Mouse (Mus musculus) intestine, postnatal 0 days (tissue): Measurements from ENCODE around the gene Adamts2. TPM values are rescaled to one million over a fixed set of nuclear protein-coding genes. Genes with fewer than 3 reads are reported as not detected.

Source experiments
- ATAC-seq: fragments of 200-750 bp; cut with Nextera tagmentation; 2 replicates; pipeline ENCODE4 v1.8.0; 2017; ENCODE audit warnings: mild to moderate bottlenecking, moderate TSS enrichment, moderate library complexity
- H3K27ac ChIP-seq: fragments of 300-500 bp; sonication (generic); 2 replicates; pipeline ENCODE4 v1.5.1; 2014; ENCODE audit warnings: mild to moderate bottlenecking, low read depth, low read length, moderate library complexity
- H3K27me3 ChIP-seq: fragments of 300-500 bp; sonication (generic); replicated peaks from 2 replicates; pipeline ENCODE4 v1.6.1; 2014; ENCODE audit warnings: low read length, mixed read lengths; ENCODE audit not compliant: control insufficient read depth, insufficient read depth
- H3K36me3 ChIP-seq: fragments of 300-500 bp; sonication (generic); 2 replicates; pipeline ENCODE4 v1.6.1; 2014; ENCODE audit warnings: mild to moderate bottlenecking, moderate library complexity; ENCODE audit not compliant: control insufficient read depth, insufficient read depth
- H3K4me1 ChIP-seq: fragments of 300-500 bp; sonication (generic); replicated peaks from 2 replicates; pipeline ENCODE4 v1.6.1; 2014; ENCODE audit warnings: antibody characterized with exemption, low read length, mixed read lengths; ENCODE audit not compliant: control insufficient read depth, insufficient read depth
- H3K4me2 ChIP-seq: fragments of 300-500 bp; sonication (generic); replicated peaks from 2 replicates; pipeline ENCODE4 v1.6.1; 2014; ENCODE audit warnings: low read depth, mild to moderate bottlenecking, moderate library complexity
- H3K4me3 ChIP-seq: fragments of 300-500 bp; sonication (generic); 2 replicates; pipeline ENCODE4 v1.5.1; 2014; ENCODE audit warnings: low read depth, low read length
- H3K9ac ChIP-seq: fragments of 300-500 bp; sonication (generic); 2 replicates; pipeline ENCODE4 v1.6.1; 2014; ENCODE audit warnings: mild to moderate bottlenecking, low read depth, low read length
- H3K9me3 ChIP-seq: fragments of 300-500 bp; sonication (generic); 2 replicates; pipeline ENCODE4 v1.6.1; 2016; ENCODE audit warnings: mixed run types; ENCODE audit not compliant: control insufficient read depth
- CTCF ChIP-seq: sonication (generic); IDR thresholded peaks from 2 replicates; pipeline ENCODE4 v1.5.1; 2016; ENCODE audit warnings: low read depth, mild to moderate bottlenecking, control low read depth, antibody characterized with exemption, moderate library complexity
- WGBS: fragments of 180-500 bp; shearing (Covaris S2); extraction: QIAGEN DNeasy Blood & Tissue Kit; methylation state at CpG from one replicate; pipeline ENCODE4 v1.1.7; 2014; 5-methylcytosine and 5-hydroxymethylcytosine counted together
- polyA plus RNA-seq: library from polyadenylated mRNA; unstranded; fragments of >200 nt; fragmentation: Nextera tagmentation; extraction: Ambion mirVana; gene quantifications from 2 replicates; pipeline ENCODE4 v1.2.1, GENCODE M21; 2015

Gene Adamts2
- polyA plus RNA-seq, 1 experiment from 2014 or later: 4.6 TPM

DNA sequence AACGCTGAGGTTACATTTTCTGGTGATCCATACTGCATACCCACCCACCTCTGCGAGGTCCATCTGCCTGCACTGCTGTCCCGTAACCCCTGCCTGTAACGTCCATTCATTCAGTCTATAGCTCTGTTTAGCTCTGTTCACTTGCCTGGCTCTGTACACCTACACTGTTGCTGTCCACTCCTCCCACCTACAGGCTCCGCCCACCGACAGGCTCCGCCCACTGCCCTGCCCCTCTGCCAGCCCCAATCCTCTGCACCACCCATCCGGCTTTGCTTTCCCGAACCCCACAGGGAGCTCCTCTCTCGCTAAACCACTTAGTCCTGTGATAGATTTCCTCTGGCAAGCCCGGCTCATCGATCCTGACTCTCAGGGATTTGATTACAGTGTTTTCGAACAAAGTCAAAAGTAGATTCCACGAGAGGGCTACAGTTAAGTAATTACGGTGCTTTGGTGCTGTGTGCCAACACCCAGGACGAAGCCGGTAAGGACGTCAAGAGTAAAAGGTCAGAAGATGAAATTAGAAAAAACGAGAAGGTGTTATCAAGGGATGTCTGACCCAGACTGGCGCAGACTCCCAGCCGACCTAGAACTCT lies 111.8 kb downstream of the Adamts2 start:
- no peaks in the 10 kb centered on the region for H3K36me3 ChIP-seq
- no peak for TF ChIP-seq CTCF
- 32% methylated on average over 21 of the region's 21 CpGs for WGBS
- H3K9ac ChIP-seq: no peak overlapping the region
- peak overlapping the region; percentile 44 for H3K4me2 ChIP-seq
- H3K4me1 ChIP-seq: no peaks in the 10 kb centered on the region
- H3K27ac ChIP-seq: no peak overlapping the region
- H3K9me3 ChIP-seq: no peaks in the 10 kb centered on the region
- peak; percentile 65; the same call in 1 of the 2 replicates for ATAC-seq
- no peak overlapping the region for H3K4me3 ChIP-seq
- H3K27me3 ChIP-seq: no peaks in the 10 kb centered on the region

DNA sequence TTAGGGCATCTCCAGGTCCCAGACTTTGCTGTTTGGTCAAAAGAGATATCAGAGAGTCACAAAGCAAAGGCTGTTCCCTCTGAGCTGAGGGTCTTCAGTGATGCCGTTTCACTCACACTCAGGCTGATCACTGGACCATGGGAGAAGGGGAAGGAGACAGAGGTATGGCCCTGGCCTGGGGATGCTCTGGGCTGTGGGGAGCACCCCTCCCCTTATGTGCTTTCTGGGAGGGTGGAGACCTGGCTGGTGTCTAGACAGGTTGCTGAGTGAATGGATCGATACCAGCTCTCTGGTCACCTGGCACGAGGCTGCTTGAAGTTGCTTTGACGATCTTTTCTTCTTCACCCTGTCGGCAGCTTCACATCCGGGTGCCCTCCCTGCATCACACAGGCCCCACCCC lies 113.2 kb downstream of the Adamts2 start:
- Histone ChIP-seq H3K4me1 (no peaks in the 10 kb centered on the region), H3K9me3 (no peaks in the 10 kb centered on the region), H3K9ac (no peak overlapping the region), H3K27me3 (no peaks in the 10 kb centered on the region), H3K36me3 (no peaks in the 10 kb centered on the region), H3K4me3 (no peak overlapping the region), H3K27ac (no peak overlapping the region), H3K4me2 (no peak overlapping the region)
- WGBS: 65% methylated on average over 6 of the region's 6 CpGs
- no peak for TF ChIP-seq CTCF
- ATAC-seq: no peak

DNA sequence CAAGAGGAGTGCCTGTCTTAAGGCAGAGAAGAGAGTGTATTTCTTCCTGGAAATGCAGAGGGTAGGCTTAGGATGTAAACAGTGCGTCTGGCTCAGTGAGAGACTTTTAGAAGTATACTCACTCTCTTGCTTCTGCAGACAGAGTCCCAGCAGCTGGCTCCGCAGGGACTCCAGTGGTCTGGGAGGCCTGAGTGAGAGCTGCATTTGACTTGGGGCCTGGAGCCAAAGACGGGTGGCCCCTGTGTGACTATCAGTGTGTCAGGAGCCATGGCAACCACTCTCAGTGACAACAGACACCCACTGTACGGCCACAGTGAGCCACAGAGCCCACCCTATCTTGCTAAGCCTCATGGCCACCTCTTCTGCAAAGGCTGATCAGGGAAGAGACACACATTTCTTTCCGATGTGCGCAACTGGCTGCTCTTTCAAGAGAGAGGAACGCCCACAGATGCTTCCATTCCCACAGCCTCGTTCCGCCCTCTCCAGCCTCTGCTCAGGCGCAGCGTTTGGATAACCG lies 115.6 kb downstream of the Adamts2 start:
- H3K27ac ChIP-seq: no peak overlapping the region; the same call in 1 of the 2 replicates
- no peak for ATAC-seq
- H3K9me3 ChIP-seq: no peaks in the 10 kb centered on the region
- H3K4me3 ChIP-seq: no peak overlapping the region
- H3K27me3 ChIP-seq: no peaks in the 10 kb centered on the region
- no peak for TF ChIP-seq CTCF
- H3K36me3 ChIP-seq: no peaks in the 10 kb centered on the region
- 60% methylated on average over 12 of the region's 12 CpGs for WGBS
- no peak overlapping the region for H3K9ac ChIP-seq
- no peak overlapping the region for H3K4me2 ChIP-seq
- no peaks in the 10 kb centered on the region for H3K4me1 ChIP-seq

GRCm38 (mm10) chr11:50718862-50719261 lies 117.0 kb downstream of the Adamts2 start:
- Histone ChIP-seq H3K27ac (no peak overlapping the region), H3K4me3 (no peak overlapping the region), H3K4me1 (no peaks in the 10 kb centered on the region), H3K9ac (no peak overlapping the region), H3K4me2 (no peak overlapping the region), H3K27me3 (no peaks in the 10 kb centered on the region), H3K9me3 (no peaks in the 10 kb centered on the region), H3K36me3 (no peaks in the 10 kb centered on the region)
- no peak for TF ChIP-seq CTCF
- ATAC-seq: no peak
- WGBS: 66% methylated on average over 6 of the region's 6 CpGs

DNA sequence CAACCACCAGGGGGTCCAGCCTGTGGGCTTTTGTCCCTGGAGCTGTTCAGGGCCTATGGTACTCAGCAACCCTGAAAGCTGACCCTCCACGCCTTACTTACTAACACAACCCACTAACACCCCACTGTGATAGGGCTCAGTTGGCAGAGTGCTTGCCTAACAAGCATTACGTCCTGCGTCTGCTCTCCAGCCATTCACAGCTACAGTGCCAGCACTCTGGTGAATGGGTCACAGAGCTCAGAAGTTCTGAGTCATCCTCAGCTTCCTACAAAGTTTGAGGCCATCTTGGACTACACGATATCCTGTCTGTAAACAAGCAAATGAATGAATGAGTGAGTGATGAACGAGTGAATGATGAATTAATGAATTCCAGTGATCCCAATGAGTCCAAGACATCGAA lies 118.5 kb downstream of the Adamts2 start:
- Histone ChIP-seq H3K4me1 (no peaks in the 10 kb centered on the region), H3K9me3 (no peaks in the 10 kb centered on the region), H3K4me2 (no peak overlapping the region), H3K4me3 (no peak overlapping the region), H3K27me3 (no peaks in the 10 kb centered on the region), H3K27ac (no peak overlapping the region), H3K9ac (no peak overlapping the region), H3K36me3 (no peaks in the 10 kb centered on the region)
- no peak for ATAC-seq
- TF ChIP-seq CTCF: no peak
- 85% methylated on average over 6 of the region's 6 CpGs for WGBS

DNA sequence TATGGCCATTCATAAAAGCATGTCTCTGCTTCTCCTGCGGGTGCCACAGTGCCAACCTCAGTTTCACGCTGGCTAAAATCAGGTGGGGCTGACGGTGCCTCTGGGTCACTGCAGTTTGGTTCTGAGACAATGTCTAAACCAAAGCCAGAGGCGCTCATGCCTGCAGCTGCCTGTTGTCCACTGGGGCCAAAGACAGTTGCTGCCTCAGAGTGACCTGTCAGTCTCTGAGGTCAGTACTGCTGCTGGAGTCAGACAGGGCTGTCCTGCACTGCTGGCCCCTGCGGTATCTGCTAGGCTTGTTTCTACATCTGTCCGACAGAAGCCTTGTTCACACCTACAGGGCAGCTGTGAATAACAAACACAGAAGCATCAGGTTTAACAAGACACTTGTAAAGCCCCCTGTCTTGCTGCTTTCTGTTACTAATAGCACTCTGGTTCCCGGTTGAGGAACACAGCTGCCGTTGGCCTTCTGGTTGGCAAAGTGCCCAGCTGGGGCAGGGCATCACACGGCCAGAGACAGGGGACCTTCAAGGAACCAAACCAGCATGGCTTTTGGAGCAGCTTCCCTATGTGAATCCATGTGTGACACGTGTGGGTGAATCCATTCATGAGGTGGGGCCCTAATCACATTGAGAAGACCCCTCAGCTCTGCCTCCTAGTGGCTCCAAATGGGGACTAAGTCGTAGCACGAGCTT lies 119.1 kb downstream of the Adamts2 start:
- ATAC-seq: peak; percentile 43; the same call in 1 of the 2 replicates
- Histone ChIP-seq H3K4me1 (no peaks in the 10 kb centered on the region), H3K4me3 (no peak overlapping the region), H3K27ac (no peak overlapping the region), H3K9me3 (no peaks in the 10 kb centered on the region), H3K9ac (no peak overlapping the region), H3K36me3 (no peaks in the 10 kb centered on the region), H3K4me2 (no peak overlapping the region), H3K27me3 (no peaks in the 10 kb centered on the region)
- peak; percentile 53 for TF ChIP-seq CTCF
- 48% methylated on average over 12 of the region's 12 CpGs for WGBS
